Mouse (Mus musculus) forebrain, embryonic 11.5 days (tissue): ENCODE measurements around the gene H2-Ke6. TPM values are rescaled to one million over a fixed set of nuclear protein-coding genes. Genes with fewer than 3 reads are reported as not detected.

Source experiments
- ATAC-seq: fragments of 200-750 bp; cut with Nextera tagmentation; replicated peaks from 2 replicates; pipeline ENCODE4 v1.8.0; 2017; ENCODE audit warnings: moderate TSS enrichment; ENCODE audit not compliant: low FRiP score
- DNase-seq: peaks from one replicate; pipeline ENCODE4 v3.0.0-alpha.2; 2017; ENCODE audit warnings: low spot score
- H3K27ac ChIP-seq: fragments of 300-500 bp; sonication (generic); 2 replicates; pipeline ENCODE4 v1.5.1; 2014; ENCODE audit warnings: low read depth, low read length
- H3K27me3 ChIP-seq: fragments of 300-500 bp; sonication (generic); 2 replicates; pipeline ENCODE4 v1.6.1; 2014; ENCODE audit warnings: mild to moderate bottlenecking, low read length, mixed read lengths; ENCODE audit not compliant: control insufficient read depth, insufficient read depth
- H3K36me3 ChIP-seq: fragments of 300-500 bp; sonication (generic); 2 replicates; pipeline ENCODE4 v1.6.1; 2014; ENCODE audit warnings: mild to moderate bottlenecking, low read length, moderate library complexity, mixed read lengths; ENCODE audit not compliant: control insufficient read depth, insufficient read depth
- H3K4me1 ChIP-seq: fragments of 300-500 bp; sonication (generic); replicated peaks from 2 replicates; pipeline ENCODE4 v1.6.1; 2014; ENCODE audit warnings: low read length, mixed read lengths; ENCODE audit not compliant: control insufficient read depth, insufficient read depth
- H3K4me2 ChIP-seq: fragments of 300-500 bp; sonication (generic); 2 replicates; pipeline ENCODE4 v1.6.1; 2014; ENCODE audit warnings: low read depth, mild to moderate bottlenecking, low read length, moderate library complexity, mixed read lengths; ENCODE audit not compliant: severe bottlenecking
- H3K4me3 ChIP-seq: fragments of 300-500 bp; sonication (generic); 2 replicates; pipeline ENCODE4 v1.5.1; 2014; ENCODE audit warnings: low read depth, low read length
- H3K9ac ChIP-seq: fragments of 300-500 bp; sonication (generic); 2 replicates; pipeline ENCODE4 v1.6.1; 2014; ENCODE audit warnings: low read length
- H3K9me3 ChIP-seq: fragments of 300-500 bp; sonication (generic); 2 replicates; pipeline ENCODE4 v1.6.1; 2016; ENCODE audit warnings: low read length, mixed read lengths; ENCODE audit not compliant: control insufficient read depth
- WGBS: fragments of 180-500 bp; shearing (Covaris S2); extraction: QIAGEN DNeasy Blood & Tissue Kit; methylation state at CpG from one replicate; pipeline ENCODE4 v1.1.7; 2014; 5-methylcytosine and 5-hydroxymethylcytosine counted together
- polyA plus RNA-seq: library from polyadenylated mRNA; unstranded; fragments of >200 nt; fragmentation: Nextera tagmentation; extraction: Ambion mirVana; gene quantifications from 2 replicates; pipeline ENCODE4 v1.2.1, GENCODE M21; 2014

H2-Ke6 gene
- polyA plus RNA-seq, 1 experiment from 2014 or later = 81.7 TPM

DNA sequence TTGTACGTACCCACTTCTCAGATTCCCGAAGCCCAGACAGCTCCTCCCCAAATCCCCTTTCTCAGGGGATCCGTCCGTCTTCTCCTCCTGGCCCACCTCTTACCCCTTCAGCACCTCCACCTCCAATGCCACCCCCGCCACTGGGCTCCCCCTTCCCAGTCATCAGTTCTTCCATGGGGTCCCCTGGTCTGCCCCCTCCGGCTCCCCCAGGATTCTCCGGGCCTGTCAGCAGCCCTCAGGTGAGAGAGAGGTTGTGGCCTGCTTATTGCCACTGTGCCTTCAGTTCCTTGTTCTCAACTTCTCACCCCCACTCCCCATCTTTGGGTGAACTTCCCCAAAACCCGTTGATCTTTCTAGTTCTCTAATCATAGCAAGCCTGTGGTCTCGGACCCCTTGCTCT lies 4.9 kb upstream of the H2-Ke6 start:
- Histone ChIP-seq H3K27ac (no peak overlapping the region), H3K4me2 (peak overlapping the region; percentile 100), H3K4me1 (peaks cover 28% of the 10 kb centered on the region), H3K9me3 (no peaks in the 10 kb centered on the region), H3K4me3 (peak overlapping the region; percentile 72), H3K36me3 (peaks cover 23% of the 10 kb centered on the region), H3K9ac (peak overlapping the region; percentile 94; the same call in 1 of the 2 replicates), H3K27me3 (no peaks in the 10 kb centered on the region)
- 65% methylated on average over 9 of the region's 9 CpGs for WGBS
- ATAC-seq (no peak), DNase-seq (no peak)

DNA sequence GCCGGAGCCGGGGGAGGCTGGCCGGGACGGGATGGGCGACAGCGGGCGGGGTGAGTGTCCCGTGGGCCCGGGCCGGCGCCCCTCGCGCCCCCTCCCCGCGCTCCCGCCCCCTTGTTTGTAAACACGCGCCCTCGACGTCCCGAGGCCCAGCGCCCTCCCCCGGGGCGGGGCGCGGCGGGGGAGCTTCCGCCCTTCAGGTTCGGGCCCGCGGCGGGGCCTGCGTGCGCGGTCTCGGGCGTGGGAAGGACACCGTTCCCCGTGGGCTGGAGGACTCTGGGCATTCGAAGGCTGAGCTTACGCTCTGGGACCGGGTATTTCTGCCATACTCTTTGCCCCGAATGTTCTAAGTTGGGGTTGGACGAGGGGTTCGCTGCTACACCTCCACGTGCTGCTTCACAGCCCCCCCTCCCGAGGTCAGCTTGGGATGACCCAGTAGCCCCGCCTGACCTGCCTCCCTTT lies 4.3 kb upstream of the H2-Ke6 start:
- Histone ChIP-seq H3K4me3 (peak overlapping the region; percentile 72), H3K4me2 (peak overlapping the region; percentile 100), H3K9ac (peak overlapping the region; percentile 94), H3K36me3 (peaks cover 20% of the 10 kb centered on the region), H3K27me3 (no peaks in the 10 kb centered on the region), H3K27ac (peak overlapping the region; percentile 85), H3K9me3 (no peaks in the 10 kb centered on the region), H3K4me1 (peaks cover 28% of the 10 kb centered on the region)
- ATAC-seq (no peak), DNase-seq (no peak)
- 0% methylated on average over 43 of the region's 48 CpGs for WGBS

DNA sequence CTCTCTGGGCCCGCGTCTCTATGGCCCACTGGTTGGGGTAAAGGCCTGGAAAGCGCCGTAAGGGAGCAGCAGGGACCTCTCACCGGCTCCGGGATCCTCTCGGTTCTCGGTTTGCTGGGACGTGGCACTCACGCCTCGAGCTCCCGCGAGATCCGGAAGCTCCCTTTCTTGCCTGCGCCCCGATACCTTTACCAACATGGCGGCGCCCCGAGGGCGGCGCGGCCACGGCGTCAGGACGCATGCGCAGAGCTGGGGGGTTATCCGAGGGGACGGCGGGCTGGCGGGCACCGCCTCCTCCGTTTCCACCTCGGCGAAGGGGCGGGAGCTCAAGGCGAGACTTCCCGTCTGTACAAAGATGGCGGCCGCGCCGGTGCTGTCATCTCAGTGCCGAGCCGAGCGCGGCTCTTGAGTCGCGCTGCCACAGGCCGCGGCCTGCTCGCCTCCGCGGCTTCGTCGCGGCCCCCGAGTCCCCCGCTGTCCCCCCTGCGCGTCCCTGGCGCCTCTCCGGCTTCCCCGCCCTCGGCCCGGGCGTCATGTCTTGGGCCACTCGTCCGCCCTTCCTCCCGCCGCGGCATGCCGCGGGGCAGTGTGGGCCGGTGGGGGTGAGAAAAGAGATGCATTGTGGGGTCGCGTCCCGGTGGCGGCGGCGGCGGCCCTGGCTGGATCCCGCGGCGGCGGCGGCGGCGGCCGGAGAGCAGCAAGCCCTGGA lies 3.8 kb upstream of the H2-Ke6 start, which contains the start of the genes Slc39a7 and Rxrb:
Gene Slc39a7, minus strand, starts transcription at position 218 of the 709 bp plus-strand sequence.
Gene Rxrb, plus strand, starts transcription at position 348 of the 709 bp plus-strand sequence.
- Histone ChIP-seq H3K9ac (peak within 1 kb of the TSS; percentile 94), H3K36me3 (peaks cover 20% of the 10 kb centered on the region), H3K4me3 (peak within 1 kb of the TSS; percentile 72), H3K4me2 (peak within 1 kb of the TSS; percentile 100), H3K27me3 (no peaks in the 10 kb centered on the region), H3K4me1 (peaks cover 32% of the 10 kb centered on the region), H3K27ac (peak within 1 kb of the TSS; percentile 85), H3K9me3 (no peaks in the 10 kb centered on the region)
- DNase-seq (peak; percentile 100), ATAC-seq (peak; percentile 76)
- WGBS = under 1% methylated on average over 73 of the region's 88 CpGs

DNA sequence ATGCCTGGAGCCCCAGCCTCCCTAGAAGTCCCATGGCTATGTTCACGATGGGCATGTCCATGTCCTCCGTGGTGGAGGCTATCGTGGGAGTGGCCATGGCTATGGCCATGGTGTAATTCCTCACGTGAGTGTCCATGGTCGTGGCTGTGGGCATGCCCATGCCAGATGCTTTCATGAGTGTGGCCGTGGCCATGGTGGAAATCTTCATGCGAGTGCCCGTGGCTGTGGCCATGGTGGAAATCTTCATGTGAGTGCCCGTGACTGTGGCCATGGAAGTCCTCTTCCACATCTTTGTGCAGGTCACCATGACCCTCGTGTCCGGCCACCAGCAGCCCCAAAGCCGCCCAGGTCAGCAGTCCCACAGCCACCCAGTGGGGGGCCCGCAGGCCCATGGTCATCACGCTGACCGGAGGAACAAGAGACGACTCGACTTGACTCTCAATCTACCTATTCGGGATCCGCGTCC lies 3.0 kb upstream of the H2-Ke6 start:
- peak overlapping the region; percentile 72 for H3K4me3 ChIP-seq
- H3K4me1 ChIP-seq = peaks cover 38% of the 10 kb centered on the region
- DNase-seq (peak; percentile 57), ATAC-seq (no peak)
- peak overlapping the region; percentile 85; the same call in 1 of the 2 replicates for H3K27ac ChIP-seq
- H3K27me3 ChIP-seq = no peaks in the 10 kb centered on the region
- peaks cover 14% of the 10 kb centered on the region for H3K36me3 ChIP-seq
- no peaks in the 10 kb centered on the region for H3K9me3 ChIP-seq
- H3K4me2 ChIP-seq = peak overlapping the region; percentile 100
- WGBS = 7% methylated on average over 20 of the region's 20 CpGs
- peak overlapping the region; percentile 94 for H3K9ac ChIP-seq

DNA sequence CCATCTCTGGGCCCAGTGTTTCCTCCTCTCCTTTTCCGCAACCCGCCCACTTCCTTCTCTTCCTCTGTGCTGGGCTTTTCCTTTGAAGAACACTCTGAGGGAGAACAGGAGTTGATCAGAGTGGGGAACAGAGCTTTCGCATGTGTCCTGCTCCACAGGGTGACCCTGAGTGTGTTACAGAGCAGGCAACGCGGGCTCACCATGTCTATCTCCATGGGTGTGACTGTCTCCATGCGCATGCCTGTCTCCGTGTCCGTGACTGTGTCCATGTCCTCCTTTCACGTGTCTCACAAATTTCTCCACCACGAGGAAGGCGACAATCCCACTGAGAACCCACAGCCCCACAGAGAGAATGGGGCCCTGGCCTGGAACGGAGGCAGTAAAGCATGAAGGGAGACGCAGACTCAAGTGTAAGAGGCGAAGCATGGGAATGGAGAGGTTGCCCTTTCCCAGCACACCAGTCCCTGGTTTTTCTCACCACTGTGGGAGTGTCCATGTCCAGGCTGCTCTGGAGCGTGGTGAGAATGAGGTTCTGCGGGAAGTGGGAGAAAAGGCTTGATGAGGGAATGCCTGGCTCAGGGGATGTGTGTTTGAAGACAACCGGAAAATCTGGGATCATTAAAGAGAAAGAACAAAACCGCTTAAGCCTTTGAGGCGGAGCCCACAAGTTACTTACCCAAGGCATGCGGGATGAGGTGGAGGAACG lies 2.2 kb upstream of the H2-Ke6 start:
- H3K27ac ChIP-seq = no peak overlapping the region
- H3K9ac ChIP-seq = peak overlapping the region; percentile 94
- WGBS = 80% methylated on average over 21 of the region's 21 CpGs
- H3K9me3 ChIP-seq = no peaks in the 10 kb centered on the region
- peaks cover 10% of the 10 kb centered on the region for H3K36me3 ChIP-seq
- peak overlapping the region; percentile 100 for H3K4me2 ChIP-seq
- H3K4me1 ChIP-seq = peaks cover 38% of the 10 kb centered on the region
- no peaks in the 10 kb centered on the region for H3K27me3 ChIP-seq
- DNase-seq (peak; percentile 47), ATAC-seq (no peak)
- H3K4me3 ChIP-seq = peak overlapping the region; percentile 72

DNA sequence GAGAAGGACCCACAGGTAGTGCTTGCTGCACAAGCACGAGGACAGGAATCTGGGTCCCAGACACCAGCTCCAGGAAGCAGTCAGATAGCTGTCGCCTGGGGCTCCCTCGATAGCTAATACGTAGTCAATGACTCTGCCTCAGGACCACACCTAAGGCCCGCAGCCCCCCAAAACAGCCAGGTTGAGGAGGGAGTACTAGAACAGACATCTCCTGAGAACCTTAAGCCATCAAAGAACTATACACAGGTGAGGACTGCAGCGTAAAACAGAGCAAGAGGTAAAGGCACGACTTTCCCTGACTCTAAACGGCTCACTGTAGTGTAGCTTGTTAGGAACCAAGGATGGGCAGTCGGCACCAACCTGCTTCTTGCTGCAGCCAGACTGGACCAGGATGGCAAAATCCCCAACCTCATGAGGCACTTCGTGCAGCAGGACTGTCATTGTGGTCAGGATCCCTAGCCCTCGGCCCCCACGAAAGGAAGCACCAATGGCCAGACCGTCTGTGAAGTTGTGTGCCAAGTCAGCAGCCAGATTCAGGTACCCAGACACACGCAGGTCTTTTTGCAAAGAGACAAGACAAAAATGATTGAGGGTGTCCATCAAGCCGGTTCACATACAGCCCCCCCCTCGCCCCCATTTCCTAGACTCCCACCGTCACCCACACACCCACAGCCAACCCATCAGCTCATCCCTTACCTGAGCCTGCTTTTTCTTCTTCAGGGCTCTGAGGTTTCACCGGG lies 1.5 kb upstream of the H2-Ke6 start:
- H3K36me3 ChIP-seq = peaks cover 10% of the 10 kb centered on the region
- H3K27me3 ChIP-seq = no peaks in the 10 kb centered on the region
- H3K4me1 ChIP-seq = peaks cover 38% of the 10 kb centered on the region
- 88% methylated on average over 18 of the region's 18 CpGs for WGBS
- peak overlapping the region; percentile 94; the same call in 1 of the 2 replicates for H3K9ac ChIP-seq
- H3K9me3 ChIP-seq = no peaks in the 10 kb centered on the region
- peak overlapping the region; percentile 72 for H3K4me3 ChIP-seq
- H3K27ac ChIP-seq = no peak overlapping the region
- DNase-seq (peak; percentile 54), ATAC-seq (no peak)
- peak overlapping the region; percentile 100 for H3K4me2 ChIP-seq

DNA sequence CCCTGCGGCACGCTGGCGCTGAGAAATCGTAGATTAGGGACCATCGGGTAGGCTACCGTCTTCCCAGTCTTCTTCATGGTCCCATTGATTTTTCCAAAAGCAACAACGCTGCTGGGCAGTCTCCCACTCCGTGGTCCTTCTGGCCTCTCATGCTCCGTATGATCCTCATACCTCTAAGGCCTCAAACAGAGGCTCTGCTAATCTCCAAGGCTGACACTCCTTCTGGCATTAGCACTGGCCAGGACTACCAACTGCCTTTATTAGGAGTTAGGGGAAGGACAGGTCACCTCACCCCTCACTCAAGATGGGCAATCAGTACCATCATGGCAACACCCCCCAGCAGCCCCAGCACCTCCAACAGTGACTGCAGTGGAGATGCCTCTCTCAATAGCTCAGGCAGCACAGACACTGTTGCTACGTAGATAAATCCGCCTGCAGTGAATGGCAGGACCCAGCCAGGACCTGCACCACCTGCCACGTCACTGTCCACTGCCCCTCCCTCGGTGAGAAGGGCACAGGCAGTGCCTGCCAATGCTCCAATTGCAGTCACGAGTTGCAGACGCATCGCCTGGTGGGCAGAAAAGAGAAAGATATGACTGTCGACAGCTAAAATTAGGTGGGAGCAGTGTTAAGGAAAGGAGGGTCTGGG lies 765 bp upstream of the H2-Ke6 start:
- Histone ChIP-seq H3K4me3 (peak overlapping the region; percentile 12; the same call in 1 of the 2 replicates), H3K4me2 (peak overlapping the region; percentile 86), H3K36me3 (peaks cover 10% of the 10 kb centered on the region), H3K27me3 (no peaks in the 10 kb centered on the region), H3K9me3 (no peaks in the 10 kb centered on the region), H3K9ac (peak overlapping the region; percentile 21; the same call in 1 of the 2 replicates), H3K4me1 (peaks cover 42% of the 10 kb centered on the region), H3K27ac (peak overlapping the region; percentile 99)
- WGBS = 52% methylated on average over 17 of the region's 17 CpGs
- DNase-seq (peak; percentile 58), ATAC-seq (no peak)
